Mouse (Mus musculus) liver, adult 2 months (tissue): Measurements from ENCODE around the gene Slc27a3.

Experiments
- CTCF ChIP-seq: fragments of 200-500 bp; IDR thresholded peaks from 2 replicates; pipeline ENCODE4 v1.5.1; 2011; ENCODE audit warnings: low read depth, low read length, control low read depth
- POLR2A ChIP-seq: fragments of 200-500 bp; IDR thresholded peaks from 2 replicates; pipeline ENCODE4 v1.6.1; 2011; ENCODE audit warnings: low read length, control low read depth; ENCODE audit not compliant: insufficient read depth; ENCODE audit errors: extremely low read depth

DNA sequence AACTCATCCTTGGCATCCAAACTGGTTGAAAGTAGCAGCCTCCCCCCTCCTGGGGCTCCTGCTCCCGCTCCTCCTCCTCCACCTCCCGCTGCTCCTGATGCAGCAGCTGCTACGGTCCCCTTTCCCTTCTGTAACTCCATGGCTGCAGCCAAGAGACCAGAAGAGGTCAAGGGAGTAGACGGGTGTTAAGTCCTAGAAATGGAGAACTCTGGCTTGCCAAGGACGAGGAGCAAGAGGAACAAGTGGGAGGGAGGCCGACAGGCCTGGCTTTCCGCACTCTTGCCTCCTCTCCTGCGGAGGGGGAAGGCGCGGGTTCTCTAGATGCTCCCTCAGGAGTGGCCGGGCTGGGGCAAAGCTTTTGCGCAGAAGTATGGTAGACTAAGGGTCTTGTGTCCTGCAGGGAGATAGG, 43.1 kb upstream of the Slc27a3 start:
- TF ChIP-seq CTCF (no peak), POLR2A (no peak)
